Mouse (Mus musculus) testis, adult 2 months (tissue): ENCODE data around the gene Cd200r3.

Experiments used
- CTCF ChIP-seq: fragments of 200-500 bp; IDR thresholded peaks from 2 replicates; pipeline ENCODE4 v1.5.1; 2012; ENCODE audit warnings: low read depth, mild to moderate bottlenecking, inconsistent platforms, low read length, moderate library complexity; ENCODE audit not compliant: control insufficient read depth, insufficient read depth, insufficient replicate concordance
- POLR2A ChIP-seq: fragments of 200-500 bp; IDR thresholded peaks from 2 replicates; pipeline ENCODE4 v1.6.1; 2012; ENCODE audit warnings: low read depth, mild to moderate bottlenecking, inconsistent platforms, low read length, moderate library complexity; ENCODE audit not compliant: control insufficient read depth

DNA sequence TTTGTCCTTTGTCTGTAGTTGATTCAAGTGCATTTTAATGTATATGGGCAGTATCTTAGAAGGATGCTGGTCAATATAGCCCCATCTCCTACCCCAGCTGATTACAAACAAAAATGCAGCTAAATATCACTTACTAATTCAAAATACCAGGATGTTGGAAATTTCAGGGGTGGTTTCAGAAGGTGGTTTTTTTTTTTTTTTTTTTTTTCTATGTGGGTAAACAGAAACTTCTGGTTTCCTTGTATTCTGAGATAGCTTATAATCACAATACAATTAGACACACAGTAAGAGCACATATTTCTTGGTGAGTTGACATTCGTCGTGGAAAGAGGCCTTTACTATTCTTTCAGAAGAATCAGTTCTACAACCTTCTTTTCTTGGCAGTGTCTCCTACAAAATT lies 39.5 kb downstream of the Cd200r3 start:
- no peak for TF ChIP-seq POLR2A
- TF ChIP-seq CTCF = no peak
